ENCODE assay signal across 8 mouse cellular contexts in genomic region chr11:31769804-31770654, GRCm38 (mm10).
A peak's percentile ranks its signal among the peaks of the same experiment; 100 is the strongest.
DNase-seq lines count a peak whose midpoint lies in the region; ATAC-seq lines count a peak whose summit lies in the region.

No protein-coding gene starts in this region.

- DNase-seq in 3134 (ENCODE audit: extremely low read depth, insufficient read length, low spot score), result peak; percentile 51
- peak; percentile 47 for DNase-seq in adrenal gland, adult 8-10 months
- DNase-seq in embryonic facial prominence, embryonic 14.5 days (ENCODE audit: low spot score), result peak; percentile 31
- peak; percentile 85 for DNase-seq in kidney, postnatal 14 days
- DNase-seq in lung, postnatal 14 days, result peak; percentile 74
- DNase-seq in embryo, embryonic 10 days (ENCODE audit: low spot score), result no peak

- H3K9me3 ChIP-seq in embryonic facial prominence, embryonic 14.5 days (ENCODE audit: control insufficient read depth, low read length), result no peaks in the 10 kb centered on the region
- H3K9me3 ChIP-seq in heart, embryonic 15.5 days (replicated peaks), result no peaks in the 10 kb centered on the region

- WGBS in embryonic facial prominence, embryonic 14.5 days, result 79% methylated on average over 4 of the region's 4 CpGs
- WGBS in heart, embryonic 15.5 days, result 70% methylated on average over 4 of the region's 4 CpGs

- H3K27me3 ChIP-seq in embryonic facial prominence, embryonic 14.5 days (replicated peaks; ENCODE audit: control insufficient read depth, insufficient read depth, low read length), result no peaks in the 10 kb centered on the region
- H3K27me3 ChIP-seq in heart, embryonic 15.5 days, result no peaks in the 10 kb centered on the region

- no peak overlapping the region for H3K4me3 ChIP-seq in embryonic facial prominence, embryonic 14.5 days (ENCODE audit: low read depth, low read length)
- no peak overlapping the region for H3K4me3 ChIP-seq in heart, embryonic 15.5 days

- H3K27ac ChIP-seq in embryonic facial prominence, embryonic 14.5 days (replicated peaks; ENCODE audit: low read depth, low read length), result no peak overlapping the region
- peak overlapping the region; percentile 54 for H3K27ac ChIP-seq in heart, embryonic 15.5 days

- H3K4me1 ChIP-seq in embryonic facial prominence, embryonic 14.5 days (ENCODE audit: control insufficient read depth, insufficient read depth, low read length), result no peaks in the 10 kb centered on the region; the same call in 1 of the 2 replicates
- H3K4me1 ChIP-seq in heart, embryonic 15.5 days (replicated peaks), result peaks cover 13% of the 10 kb centered on the region

- H3K9ac ChIP-seq in embryonic facial prominence, embryonic 14.5 days (ENCODE audit: low read depth, low read length), result no peak overlapping the region
- no peak overlapping the region for H3K9ac ChIP-seq in heart, embryonic 15.5 days

- no peak for ATAC-seq in embryonic facial prominence, embryonic 14.5 days (ENCODE audit: low read depth)
- ATAC-seq in heart, embryonic 15.5 days (replicated peaks; ENCODE audit: insufficient number of reproducible peaks, insufficient read depth, low FRiP score, low read depth), result peak; percentile 73; the same call in 1 of the 2 replicates
- ATAC-seq in inflammation-experienced regulatory T-cells, adult 6 months, result no peak

- no peak overlapping the region for H3K4me2 ChIP-seq in embryonic facial prominence, embryonic 14.5 days (ENCODE audit: low read depth, low read length)
- no peak overlapping the region for H3K4me2 ChIP-seq in heart, embryonic 15.5 days

- H3K36me3 ChIP-seq in embryonic facial prominence, embryonic 14.5 days (ENCODE audit: control insufficient read depth, insufficient read depth, low read length), result no peaks in the 10 kb centered on the region
- no peaks in the 10 kb centered on the region for H3K36me3 ChIP-seq in heart, embryonic 15.5 days
